Mouse (Mus musculus): ENCODE results near the gene Tbl1xr1. TPM values are rescaled to one million over a fixed set of nuclear protein-coding genes. Genes with fewer than 3 reads are reported as not detected.

Tbl1xr1 gene
- total and polyA plus RNA-seq, 3 experiments = 33.9 to 185 (median 45.6) TPM

DNA sequence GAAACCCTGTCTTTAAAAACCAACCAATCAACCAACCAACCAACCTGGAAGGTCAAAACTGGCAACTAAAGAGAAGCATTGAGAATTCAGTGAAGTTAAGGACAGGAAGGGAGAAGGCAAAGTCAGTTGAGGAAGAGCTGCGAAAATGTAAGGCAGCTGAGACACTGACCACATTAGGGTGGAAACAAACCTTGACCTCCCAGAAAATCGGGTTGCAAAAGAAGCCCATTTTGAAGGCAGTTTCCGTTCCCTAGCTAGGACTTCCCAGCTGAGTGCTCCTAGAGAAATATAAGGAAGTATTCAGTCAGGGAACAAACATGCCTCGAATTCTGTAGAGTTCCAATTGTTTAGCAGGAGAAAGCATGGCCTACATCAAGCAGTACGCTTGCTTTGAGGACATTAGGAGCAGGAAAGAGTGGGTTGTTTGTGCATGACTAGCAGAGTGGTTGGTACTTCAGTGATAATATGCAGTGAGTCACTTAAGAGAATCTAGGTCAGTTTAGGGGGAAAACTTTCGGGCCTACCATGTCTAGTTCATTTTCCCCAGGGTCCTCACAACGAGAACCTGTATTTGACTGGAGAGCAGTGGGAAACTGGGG, 18.1 kb upstream of the Tbl1xr1 start (continued):
- TF ChIP-seq ZNF384 (IDR thresholded peaks at IDR 0.05; ENCODE audit: low read depth, low read length) (no peak), NRF1 (IDR thresholded peaks at IDR 0.05; ENCODE audit: insufficient read depth, low read depth, low read length, poor library complexity, severe bottlenecking) (no peak)

DNA sequence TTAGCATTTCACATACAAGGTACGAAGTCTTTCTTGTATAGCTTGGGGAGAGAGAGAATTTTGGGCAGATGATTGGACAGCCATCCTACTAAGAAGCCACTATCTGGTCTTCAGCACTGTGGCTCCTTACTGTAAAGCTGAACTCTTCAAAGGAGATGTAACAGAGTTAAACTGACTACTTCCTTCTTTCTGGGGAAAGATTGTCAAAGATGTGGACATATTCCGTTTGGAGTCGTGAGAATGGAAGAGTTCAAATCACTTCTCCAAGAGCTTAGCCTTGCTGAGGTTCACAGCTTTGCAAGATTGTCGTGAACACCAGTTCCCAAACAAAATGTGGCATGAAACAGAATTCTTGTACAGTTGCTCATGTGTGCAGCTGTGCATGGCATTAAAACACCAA, 15.3 kb upstream of the Tbl1xr1 start:
- Histone ChIP-seq H3K36me3 (ENCODE audit: control insufficient read depth in 1 of 2, insufficient read depth in 2 of 2, low read length in 2 of 2) (no peaks in the 10 kb centered on the region), H3K79me2 (ENCODE audit: control insufficient read depth, insufficient read depth, low read length, poor library complexity) (no peaks in the 10 kb centered on the region), H3K4me1 (ENCODE audit: control insufficient read depth in 1 of 2, insufficient read depth in 2 of 2, low read length in 2 of 2) (no peaks in the 10 kb centered on the region), H3K4me3 (ENCODE audit: control insufficient read depth in 1 of 2, insufficient read depth in 1 of 2, low read depth in 2 of 2, low read length in 2 of 2) (no peak overlapping the region), H3K27ac (ENCODE audit: control insufficient read depth, low read depth, low read length) (no peak overlapping the region), H3K9me3 (replicated peaks; ENCODE audit: insufficient read depth, low read length) (no peaks in the 10 kb centered on the region), H3K27me3 (ENCODE audit: control insufficient read depth in 1 of 2, insufficient read depth in 2 of 2, low read length in 2 of 2) (no peaks in the 10 kb centered on the region), H3K9ac (ENCODE audit: control insufficient read depth, low read depth, low read length, poor library complexity, severe bottlenecking) (no peak overlapping the region)
- TF ChIP-seq MXI1 (IDR thresholded peaks at IDR 0.05; ENCODE audit: low read depth, low read length) = no peak
- TF ChIP-seq KAT2A (conservative IDR thresholded peaks at IDR 0.05; ENCODE audit: low read depth, low read length) = no peak
- no peak for TF ChIP-seq USF2 (IDR thresholded peaks at IDR 0.05; ENCODE audit: borderline replicate concordance in 1 of 2, insufficient read depth in 1 of 2, low read depth in 1 of 2, low read length in 2 of 2)
- no peak for TF ChIP-seq GABPA (IDR thresholded peaks at IDR 0.05; ENCODE audit: low read depth, low read length)
- TF ChIP-seq SMC3 (IDR thresholded peaks at IDR 0.05; ENCODE audit: low read depth, low read length) = no peak
- TF ChIP-seq NELFE (IDR thresholded peaks at IDR 0.05; ENCODE audit: low read depth, low read length) = no peak
- no peak for TF ChIP-seq ZNF384 (IDR thresholded peaks at IDR 0.05; ENCODE audit: low read depth, low read length)
- no peak for TF ChIP-seq CHD1 (IDR thresholded peaks at IDR 0.05; ENCODE audit: low read depth, low read length)
- TF ChIP-seq CHD2 (IDR thresholded peaks at IDR 0.05; ENCODE audit: low read length) = no peak
- no peak for TF ChIP-seq POLR2AphosphoS5 (IDR thresholded peaks at IDR 0.05; ENCODE audit: borderline replicate concordance, low read depth, low read length)
- no peak for DNase-seq (ENCODE audit: low read depth, low spot score)

DNA sequence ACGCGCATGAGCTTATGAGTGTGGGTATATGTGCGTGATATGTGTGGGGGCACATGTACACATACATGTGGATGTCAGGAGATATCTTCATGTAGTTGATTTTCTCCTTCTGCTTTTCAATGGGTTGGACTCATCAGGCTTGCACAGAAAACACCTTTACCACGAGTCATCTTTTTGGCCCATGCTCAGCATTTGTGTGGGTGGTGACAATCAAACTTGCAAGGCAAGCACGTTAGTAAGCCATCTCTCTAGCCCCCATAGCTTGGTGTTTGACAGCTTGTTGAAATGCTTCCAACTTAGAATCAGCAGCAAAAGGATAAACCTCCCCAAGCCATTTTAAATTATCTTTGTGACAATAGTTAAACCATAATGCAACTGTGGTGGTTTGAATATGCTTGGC, 7.8 kb upstream of the Tbl1xr1 start:
- Histone ChIP-seq H3K9ac (ENCODE audit: control insufficient read depth, low read depth, low read length, poor library complexity, severe bottlenecking) (no peak overlapping the region), H3K9me3 (replicated peaks; ENCODE audit: insufficient read depth, low read length) (no peaks in the 10 kb centered on the region)
- no peak for DNase-seq (ENCODE audit: low read depth, low spot score)

More for the DNA sequence above, 7.8 kb upstream of the Tbl1xr1 start:
- Histone ChIP-seq H3K27me3 (ENCODE audit: control insufficient read depth in 1 of 2, insufficient read depth in 2 of 2, low read length in 2 of 2) (no peaks in the 10 kb centered on the region), H3K4me1 (ENCODE audit: control insufficient read depth in 1 of 2, insufficient read depth in 2 of 2, low read length in 2 of 2) (peaks cover 0 to 5% of the 10 kb centered on the region in 2 experiments; a peak in 1 of 4 replicates), H3K27ac (ENCODE audit: control insufficient read depth, low read depth, low read length) (no peak overlapping the region), H3K4me3 (ENCODE audit: control insufficient read depth in 1 of 2, insufficient read depth in 1 of 2, low read depth in 2 of 2, low read length in 2 of 2) (no peak overlapping the region), H3K79me2 (ENCODE audit: control insufficient read depth, insufficient read depth, low read length, poor library complexity) (no peaks in the 10 kb centered on the region), H3K36me3 (ENCODE audit: control insufficient read depth in 1 of 2, insufficient read depth in 2 of 2, low read length in 2 of 2) (no peaks in the 10 kb centered on the region; a peak in 1 of 4 replicates)
- no peak for TF ChIP-seq GABPA (IDR thresholded peaks at IDR 0.05; ENCODE audit: low read depth, low read length)
- no peak for TF ChIP-seq USF2 (IDR thresholded peaks at IDR 0.05; ENCODE audit: borderline replicate concordance in 1 of 2, insufficient read depth in 1 of 2, low read depth in 1 of 2, low read length in 2 of 2)
- TF ChIP-seq MEF2A (IDR thresholded peaks at IDR 0.05; ENCODE audit: extremely low read depth, insufficient replicate concordance, low read depth, low read length, poor library complexity, severe bottlenecking) = no peak
- no peak for TF ChIP-seq SMC3 (IDR thresholded peaks at IDR 0.05; ENCODE audit: low read depth, low read length)
- no peak for TF ChIP-seq MAZ (IDR thresholded peaks at IDR 0.05; ENCODE audit: low read depth, low read length)
- no peak for TF ChIP-seq HCFC1 (IDR thresholded peaks at IDR 0.05; ENCODE audit: low read depth, low read length)
- TF ChIP-seq MAX (IDR thresholded peaks at IDR 0.05; ENCODE audit: low read length) = no peak
- TF ChIP-seq POLR2A (IDR thresholded peaks at IDR 0.05; ENCODE audit: control insufficient read depth in 1 of 2, insufficient read depth in 1 of 2, low read depth in 1 of 2, low read length in 2 of 2, poor library complexity in 1 of 2) = no peak
- no peak for TF ChIP-seq ZKSCAN1 (IDR thresholded peaks at IDR 0.05; ENCODE audit: low read depth, low read length)
- no peak for TF ChIP-seq UBTF (IDR thresholded peaks at IDR 0.05; ENCODE audit: borderline replicate concordance, insufficient read depth, low read depth, low read length)
- no peak for TF ChIP-seq KAT2A (conservative IDR thresholded peaks at IDR 0.05; ENCODE audit: low read depth, low read length)
- no peak for TF ChIP-seq RCOR1 (IDR thresholded peaks at IDR 0.05; ENCODE audit: low read depth, low read length)
- no peak for TF ChIP-seq CHD1 (IDR thresholded peaks at IDR 0.05; ENCODE audit: low read depth, low read length)
- no peak for TF ChIP-seq NELFE (IDR thresholded peaks at IDR 0.05; ENCODE audit: low read depth, low read length)
- TF ChIP-seq MAFK (IDR thresholded peaks at IDR 0.05; ENCODE audit: borderline replicate concordance, low read depth, low read length) = no peak
- TF ChIP-seq ZC3H11A (IDR thresholded peaks at IDR 0.05; ENCODE audit: low read depth, low read length) = no peak
- no peak for TF ChIP-seq ETS1 (IDR thresholded peaks at IDR 0.05; ENCODE audit: low read depth, low read length)
- TF ChIP-seq RAD21 (IDR thresholded peaks at IDR 0.05; ENCODE audit: low read depth, low read length) = no peak
- no peak for TF ChIP-seq TAL1 (IDR thresholded peaks at IDR 0.05; ENCODE audit: low read length)
- no peak for TF ChIP-seq ZMIZ1 (IDR thresholded peaks at IDR 0.05; ENCODE audit: low read depth, low read length)
